Mouse (Mus musculus) CH12.LX (cell line): Measurements from ENCODE around the gene Dand5. TPM values are rescaled to one million over a fixed set of nuclear protein-coding genes. Genes with fewer than 3 reads are reported as not detected.
A peak's percentile ranks its signal among the peaks of the same experiment; 100 is the strongest.
"Not testable (repeated sequence)": the region's sequence is repeated elsewhere in the genome, so short reads cannot be mapped to it uniquely, and the experiment has no call there.

Experiments used
- DNase-seq: peaks from one replicate; pipeline ENCODE4 v3.0.0-alpha.2; 2013; ENCODE audit errors: extremely low read depth
- H3K27ac ChIP-seq: 2 replicates; pipeline ENCODE4 v1.5.1; 2012; ENCODE audit warnings: low read depth, mild to moderate bottlenecking, control low read depth, moderate library complexity; ENCODE audit not compliant: insufficient read depth
- H3K27me3 ChIP-seq: replicated peaks from 2 replicates; pipeline ENCODE3; 2012; ENCODE audit warnings: inconsistent platforms
- H3K36me3 ChIP-seq, 2 experiments: replicated peaks in 1 of 2; 2 replicates each; pipeline versions ENCODE3 to v1.6.1; 2012; ENCODE audit warnings: inconsistent platforms in 1 of 2, low read length in 1 of 2, mild to moderate bottlenecking in 1 of 2, mixed read lengths in 1 of 2, moderate library complexity in 1 of 2; ENCODE audit not compliant: control insufficient read depth in 1 of 2, insufficient read depth in 1 of 2
- H3K4me1 ChIP-seq, 2 experiments: 2 replicates each; pipeline ENCODE4 v1.6.1; 2012; ENCODE audit warnings: inconsistent platforms in 1 of 2, moderate library complexity in 1 of 2; ENCODE audit not compliant: insufficient read depth in 2 of 2, control insufficient read depth in 1 of 2
- H3K4me2 ChIP-seq: 2 replicates; pipeline ENCODE4 v1.6.1; 2012; ENCODE audit warnings: low read depth, mild to moderate bottlenecking, control low read depth; ENCODE audit not compliant: poor library complexity, insufficient read depth, severe bottlenecking
- H3K4me3 ChIP-seq, 3 experiments: fragments of 150-350 bp in 1 of 3; sonication (generic) in 1 of 3; replicated peaks in 1 of 3; 2 replicates each; pipeline versions ENCODE3 to v1.5.1; 2011 to 2012; ENCODE audit warnings: low read depth in 2 of 3, low read length in 2 of 3, mild to moderate bottlenecking in 2 of 3, moderate library complexity in 2 of 3, control low read depth in 1 of 3, improper control_type of control experiment in 1 of 3, inconsistent platforms in 1 of 3, mixed read lengths in 1 of 3; ENCODE audit not compliant: poor library complexity in 1 of 3
- H3K79me2 ChIP-seq: replicated peaks from 2 replicates; pipeline ENCODE4 v1.6.1; 2012; ENCODE audit warnings: mild to moderate bottlenecking, moderate library complexity; ENCODE audit not compliant: control insufficient read depth, poor library complexity, insufficient read depth, severe bottlenecking; ENCODE audit errors: extremely low read depth
- H3K9ac ChIP-seq: 2 replicates; pipeline ENCODE4 v1.6.1; 2012; ENCODE audit warnings: low read depth, mild to moderate bottlenecking, control low read depth, moderate library complexity; ENCODE audit not compliant: insufficient read depth
- H3K9me3 ChIP-seq: replicated peaks from 2 replicates; pipeline ENCODE3; 2012; ENCODE audit warnings: low read length, inconsistent platforms, mixed read lengths
- BHLHE40 ChIP-seq: IDR thresholded peaks from 2 replicates; pipeline ENCODE4 v1.6.1; 2011; ENCODE audit warnings: mild to moderate bottlenecking, low read depth, low read length, improper control_type of control experiment
- CTCF ChIP-seq, 2 experiments: IDR thresholded peaks in 1 of 2; conservative IDR thresholded peaks in 1 of 2; 2 replicates each; pipeline ENCODE4 v1.5.1; 2011 to 2012; ENCODE audit warnings: low read depth in 2 of 2, low read length in 2 of 2, improper control_type of control experiment in 1 of 2, inconsistent platforms in 1 of 2, mild to moderate bottlenecking in 1 of 2, moderate library complexity in 1 of 2
- ELF1 ChIP-seq: IDR thresholded peaks from 2 replicates; pipeline ENCODE4 v1.6.1; 2014; ENCODE audit warnings: low read depth, mild to moderate bottlenecking, inconsistent platforms, low read length, improper control_type of control experiment
- EP300 ChIP-seq: IDR thresholded peaks from 2 replicates; pipeline ENCODE4 v1.6.1; 2011; ENCODE audit warnings: low read length, improper control_type of control experiment
- GABPA ChIP-seq: IDR thresholded peaks from 2 replicates; pipeline ENCODE4 v1.6.1; 2012; ENCODE audit warnings: low read depth, low read length, improper control_type of control experiment, inconsistent platforms; ENCODE audit not compliant: insufficient replicate concordance
- HCFC1 ChIP-seq: IDR thresholded peaks from 2 replicates; pipeline ENCODE4 v1.6.1; 2012; ENCODE audit warnings: low read depth, mild to moderate bottlenecking, inconsistent platforms, low read length, improper control_type of control experiment
- JUN ChIP-seq: IDR thresholded peaks from 2 replicates; pipeline ENCODE4 v1.6.1; 2011; ENCODE audit warnings: low read depth, mild to moderate bottlenecking, low read length, improper control_type of control experiment, moderate library complexity; ENCODE audit not compliant: insufficient read depth
- JUND ChIP-seq: conservative IDR thresholded peaks from 2 replicates; pipeline ENCODE4 v1.6.1; 2011; ENCODE audit warnings: low read depth, low read length, improper control_type of control experiment
- MAZ ChIP-seq: IDR thresholded peaks from 2 replicates; pipeline ENCODE4 v1.6.1; 2012; ENCODE audit warnings: low read depth, mild to moderate bottlenecking, inconsistent platforms, low read length, improper control_type of control experiment, moderate library complexity
- MEF2A ChIP-seq: IDR thresholded peaks from 2 replicates; pipeline ENCODE4 v1.6.1; 2014; ENCODE audit warnings: low read depth, mild to moderate bottlenecking, inconsistent platforms, low read length, improper control_type of control experiment, borderline replicate concordance
- MXI1 ChIP-seq: IDR thresholded peaks from 2 replicates; pipeline ENCODE4 v1.6.1; 2011; ENCODE audit warnings: mild to moderate bottlenecking, low read depth, low read length, improper control_type of control experiment
- NRF1 ChIP-seq: IDR thresholded peaks from 2 replicates; pipeline ENCODE4 v1.6.1; 2014; ENCODE audit warnings: low read depth, mild to moderate bottlenecking, inconsistent platforms, low read length, improper control_type of control experiment, moderate library complexity
- POLR2AphosphoS2 ChIP-seq: IDR thresholded peaks from 2 replicates; pipeline ENCODE4 v1.6.1; 2011; ENCODE audit warnings: low read depth, low read length, improper control_type of control experiment
- SMC3 ChIP-seq: IDR thresholded peaks from 2 replicates; pipeline ENCODE4 v1.6.1; 2011; ENCODE audit warnings: low read depth, low read length, improper control_type of control experiment
- TBP ChIP-seq: conservative IDR thresholded peaks from 2 replicates; pipeline ENCODE4 v1.6.1; 2011; ENCODE audit warnings: low read depth, low read length, improper control_type of control experiment
- TCF12 ChIP-seq: IDR thresholded peaks from 2 replicates; pipeline ENCODE4 v1.6.1; 2014; ENCODE audit warnings: low read depth, mild to moderate bottlenecking, inconsistent platforms, low read length, improper control_type of control experiment
- UBTF ChIP-seq: IDR thresholded peaks from 2 replicates; pipeline ENCODE4 v1.6.1; 2012; ENCODE audit warnings: low read depth, mild to moderate bottlenecking, inconsistent platforms, low read length, improper control_type of control experiment, moderate library complexity
- ZKSCAN1 ChIP-seq: IDR thresholded peaks from 2 replicates; pipeline ENCODE4 v1.6.1; 2012; ENCODE audit warnings: low read depth, inconsistent platforms, low read length, improper control_type of control experiment, borderline replicate concordance
- ZNF384 ChIP-seq: IDR thresholded peaks from 2 replicates; pipeline ENCODE4 v1.6.1; 2012; ENCODE audit warnings: low read depth, low read length, improper control_type of control experiment, inconsistent platforms
- dilution Hi-C: fragments of 300-500 bp; cut with MboI; formaldehyde crosslinking; loops from 2 replicates; pipeline ENCODE4 v1.14.3; 2020; ENCODE audit warnings: low sequenced_read_pairs; ENCODE audit not compliant: extremely low pct_unique_long_range_greater_than_20kb, extremely low pct_ligation_motif_present
- in situ Hi-C: fragments of 300-500 bp; cut with MboI; formaldehyde crosslinking; loops from 3 replicates; pipeline ENCODE4 v1.14.3; 2019; ENCODE audit warnings: low sequenced_read_pairs, low pct_ligation_motif_present, low pct_unique_long_range_greater_than_20kb, mixed read lengths
- polyA plus RNA-seq: library from polyadenylated mRNA; unstranded; fragments of >175 nt; gene quantifications from 2 replicates; pipeline ENCODE4 v1.2.1, GENCODE M21; 2012; ENCODE audit warnings: low read depth; ENCODE audit not compliant: insufficient read length
- total RNA-seq, 2 experiments: library from RNA; depleted of rRNA; stranded (reverse); fragments of 300-350 nt in 1 of 2; fragments of >200 nt in 1 of 2; gene quantifications; 2 replicates each; pipeline ENCODE4 v1.2.3; 2012 to 2014

The Dand5 gene
- total and polyA plus RNA-seq, 3 experiments, result 1.4 to 1.7 (median 1.5) TPM

DNA sequence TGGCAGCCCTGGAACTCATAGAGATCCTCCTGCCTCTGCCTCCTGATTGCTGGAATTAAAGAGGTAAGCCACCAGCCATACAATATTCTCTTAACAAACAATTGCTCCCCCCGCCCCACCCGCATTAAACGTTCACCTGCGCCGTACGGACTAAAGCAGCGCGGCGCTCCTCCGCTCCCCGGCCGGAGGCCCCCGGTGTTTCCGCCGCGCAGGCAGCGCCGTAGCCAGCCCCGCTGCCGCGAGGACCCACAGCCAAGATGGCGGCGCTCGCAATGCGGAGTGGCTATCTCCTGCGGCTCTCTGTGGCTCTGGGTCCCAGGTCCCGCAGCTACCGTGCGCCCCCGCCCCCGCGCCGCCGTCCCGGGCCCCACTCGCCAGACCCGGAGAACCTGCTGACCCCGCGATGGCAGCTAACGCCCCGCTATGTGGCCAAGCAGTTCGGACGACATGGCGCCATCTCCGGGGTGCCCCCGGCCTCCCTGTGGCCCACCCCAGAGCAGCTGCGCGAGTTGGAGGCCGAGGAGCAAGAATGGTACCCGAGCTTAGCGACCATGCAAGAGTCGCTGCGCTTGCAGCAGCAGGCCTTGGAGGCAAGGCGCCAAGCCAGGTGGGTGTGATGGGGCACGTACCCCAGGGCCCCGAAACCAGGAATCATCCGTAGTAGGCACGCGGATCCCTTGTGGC is 9.6 kb upstream of the Dand5 start (continued):
- TF ChIP-seq MEF2A, result peak; percentile 66; the same call in 1 of the 2 replicates
- TF ChIP-seq SMC3, result no peak
- no peak for TF ChIP-seq JUN
- no peak for TF ChIP-seq GABPA
- peak; percentile 95 for TF ChIP-seq UBTF
- TF ChIP-seq HCFC1, result peak; percentile 79
- TF ChIP-seq ELF1, result peak; percentile 62
- peak; percentile 82; the same call in 1 of the 2 replicates for TF ChIP-seq MXI1
- 0 out of 2 replicates have a peak, but pooled peaks have one; percentile 38 for TF ChIP-seq ZNF384
- 0 out of 2 replicates have a peak, but pooled peaks have one; percentile 5 for TF ChIP-seq BHLHE40
- 0 out of 2 replicates have a peak, but pooled peaks have one; percentile 47 for TF ChIP-seq POLR2AphosphoS2
- TF ChIP-seq ZKSCAN1, result no peak

GRCm38 (mm10) chr8:84831490-84831889 is 8.9 kb upstream of the Dand5 start, which contains the start of gene Gadd45gip1:
Gene Gadd45gip1, plus strand, starts transcription at chr8:84831522.
- Histone ChIP-seq H3K36me3 (peaks cover 25 to 34% of the 10 kb centered on the region in 2 experiments), H3K27ac (peak within 1 kb of the TSS; percentile 52), H3K9me3 (no peaks in the 10 kb centered on the region), H3K9ac (peak within 1 kb of the TSS; percentile 82), H3K4me1 (peaks cover 2 to 39% of the 10 kb centered on the region in 2 experiments; a peak in 2 of 4 replicates), H3K79me2 (peaks cover 23% of the 10 kb centered on the region), H3K27me3 (no peaks in the 10 kb centered on the region), H3K4me3 (peak within 1 kb of the TSS; percentile 86 to 98 (median 89)), H3K4me2 (peak within 1 kb of the TSS; percentile 69)
- in situ Hi-C loops (no loop called here), dilution Hi-C loops (no loop called here)
- TF ChIP-seq TCF12 (0 out of 2 replicates have a peak, but pooled peaks have one; percentile 15), GABPA (no peak), MAZ (no peak), SMC3 (no peak), JUND (0 out of 2 replicates have a peak, but pooled peaks have one; percentile 19), CTCF (conservative IDR thresholded peaks at IDR 0.05 in 1 of 2, IDR thresholded peaks at IDR 0.05 in 1 of 2; ENCODE audit: low read depth in 2 of 2, low read length in 2 of 2) (peak in 1 of 2 experiments; percentile 65; a peak in 2 of 4 replicates), NRF1 (0 out of 2 replicates have a peak, but pooled peaks have one; percentile 10), ZKSCAN1 (no peak), TBP (peak; percentile 74), MXI1 (no peak), EP300 (no peak)
- peak; percentile 81 for DNase-seq

DNA sequence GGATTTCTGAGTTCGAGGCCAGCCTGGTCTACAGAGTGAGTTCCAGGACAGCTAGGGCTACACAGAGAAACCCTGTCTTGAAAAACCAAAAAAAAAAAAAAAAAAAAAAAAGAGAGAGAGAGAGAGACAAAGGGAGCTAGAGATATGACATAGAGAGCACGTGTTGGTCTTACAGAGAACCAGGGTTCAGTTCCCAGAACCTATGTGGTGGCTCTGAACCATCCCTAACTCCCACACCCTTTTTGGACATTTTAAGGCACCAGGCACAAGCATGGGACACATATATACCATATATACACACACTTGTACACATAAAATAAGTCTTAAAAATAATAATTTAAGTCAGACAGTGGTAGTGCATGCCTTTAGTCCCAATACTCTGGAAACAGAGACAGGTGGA is 3.9 kb upstream of the Dand5 start:
- H3K27me3 ChIP-seq, H3K9ac ChIP-seq, dilution Hi-C loops, in situ Hi-C loops, H3K4me3 ChIP-seq, H3K4me2 ChIP-seq, H3K79me2 ChIP-seq, H3K27ac ChIP-seq, DNase-seq, H3K36me3 ChIP-seq, H3K9me3 ChIP-seq: not testable (repeated sequence)
- peaks cover 6 to 23% of the 10 kb centered on the region in 2 experiments for H3K4me1 ChIP-seq
